Mouse (Mus musculus): ENCODE measurements around the gene Tmem184b. TPM values are rescaled to one million over a fixed set of nuclear protein-coding genes. Genes with fewer than 3 reads are reported as not detected.
A peak's percentile ranks its signal among the peaks of the same experiment; 100 is the strongest.

The Tmem184b gene
- polyA plus RNA-seq, 1 experiment from 2014 or later: 29.4 TPM

GRCm38 (mm10) chr15:79409077-79409573 is 5.8 kb upstream of the Tmem184b start:
- WGBS: 90% methylated on average over 4 of the region's 4 CpGs
- Histone ChIP-seq H3K27me3 (peaks cover 6% of the 10 kb centered on the region), H3K9ac (no peak overlapping the region), H3K9me3 (replicated peaks) (no peaks in the 10 kb centered on the region), H3K4me3 (no peak overlapping the region), H3K27ac (no peak overlapping the region), H3K4me1 (no peaks in the 10 kb centered on the region), H3K4me2 (no peak overlapping the region), H3K36me3 (ENCODE audit: poor library complexity, severe bottlenecking) (no peaks in the 10 kb centered on the region)
- ATAC-seq: no peak

GRCm38 (mm10) chr15:79406564-79406963 is 3.2 kb upstream of the Tmem184b start:
- no peak overlapping the region for H3K4me3 ChIP-seq
- H3K4me1 ChIP-seq: peaks cover 11% of the 10 kb centered on the region
- no peaks in the 10 kb centered on the region for H3K9me3 ChIP-seq (replicated peaks)
- WGBS: 82% methylated on average over 4 of the region's 4 CpGs
- peaks cover 6% of the 10 kb centered on the region for H3K27me3 ChIP-seq
- H3K4me2 ChIP-seq: no peak overlapping the region
- ATAC-seq: no peak
- H3K36me3 ChIP-seq (ENCODE audit: poor library complexity, severe bottlenecking): no peaks in the 10 kb centered on the region
- no peak overlapping the region for H3K9ac ChIP-seq
- no peak overlapping the region for H3K27ac ChIP-seq

DNA sequence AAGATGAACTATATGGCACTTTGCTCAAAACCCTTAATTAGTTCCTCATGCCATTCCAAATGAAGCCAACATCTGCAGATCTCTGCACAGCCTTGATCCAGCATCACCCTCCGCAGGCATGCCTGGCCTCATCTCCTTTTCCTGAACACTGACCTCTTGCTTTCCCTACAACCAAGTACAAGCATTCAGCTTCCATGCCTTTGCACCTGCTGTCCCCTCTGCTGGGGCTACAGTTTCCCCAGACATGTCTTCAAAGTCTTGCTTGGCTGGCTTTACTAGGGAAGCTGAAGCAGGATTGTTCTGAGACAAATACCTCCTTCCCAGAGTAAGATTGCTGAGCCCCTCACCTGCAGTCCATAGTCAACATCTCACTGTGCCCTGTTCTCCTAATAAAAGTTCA is 908 bp upstream of the Tmem184b start:
- Histone ChIP-seq H3K27ac (no peak overlapping the region), H3K4me1 (peaks cover 31% of the 10 kb centered on the region), H3K9me3 (replicated peaks) (no peaks in the 10 kb centered on the region), H3K4me2 (0 out of 2 replicates have a peak overlapping the region, but pooled peaks have one; percentile 90), H3K27me3 (peaks cover 6% of the 10 kb centered on the region), H3K36me3 (ENCODE audit: poor library complexity, severe bottlenecking) (no peaks in the 10 kb centered on the region), H3K4me3 (no peak overlapping the region), H3K9ac (no peak overlapping the region)
- 82% methylated on average over 1 of the region's 1 CpGs for WGBS
- no peak for ATAC-seq

DNA sequence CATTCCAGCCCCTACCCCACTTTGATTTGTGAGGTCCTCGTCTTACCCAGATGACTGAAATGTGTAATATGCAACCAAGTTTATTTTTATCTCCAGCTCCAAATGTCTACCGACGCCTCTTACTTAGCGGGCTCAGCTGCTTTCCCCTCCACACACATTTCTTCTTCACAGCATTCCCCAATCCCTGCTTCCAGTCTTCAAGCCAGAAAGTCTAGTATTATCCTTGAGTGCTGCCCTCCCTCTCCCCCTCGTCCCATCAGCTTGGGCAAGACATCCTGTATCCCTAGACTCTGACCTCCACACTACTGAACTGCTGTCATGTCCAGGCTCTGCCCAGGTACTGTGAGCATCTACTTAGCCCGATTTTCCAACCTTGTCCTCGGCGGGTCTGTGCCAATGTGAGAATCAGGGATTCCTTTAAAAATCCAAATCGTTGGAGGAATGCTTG is 418 bp upstream of the Tmem184b start:
- peaks cover 31% of the 10 kb centered on the region for H3K4me1 ChIP-seq
- 21% methylated on average over 9 of the region's 9 CpGs for WGBS
- H3K27ac ChIP-seq: no peak overlapping the region
- H3K27me3 ChIP-seq: peaks cover 6% of the 10 kb centered on the region
- H3K9me3 ChIP-seq (replicated peaks): no peaks in the 10 kb centered on the region
- no peak for ATAC-seq
- peak overlapping the region; percentile 90 for H3K4me2 ChIP-seq
- peak overlapping the region; percentile 93 for H3K4me3 ChIP-seq
- peak overlapping the region; percentile 95 for H3K9ac ChIP-seq
- no peaks in the 10 kb centered on the region for H3K36me3 ChIP-seq (ENCODE audit: poor library complexity, severe bottlenecking)

- Histone ChIP-seq H3K4me1 (peaks cover 31% of the 10 kb centered on the region), H3K4me2 (peak overlapping the region; percentile 90), H3K27me3 (peaks cover 6% of the 10 kb centered on the region), H3K27ac (no peak overlapping the region), H3K9ac (peak overlapping the region; percentile 95), H3K36me3 (ENCODE audit: poor library complexity, severe bottlenecking) (peaks cover 3% of the 10 kb centered on the region; the same call in 1 of the 2 replicates), H3K9me3 (replicated peaks) (no peaks in the 10 kb centered on the region), H3K4me3 (peak overlapping the region; percentile 93)
- 0 out of 2 replicates have a peak, but pooled peaks have one; percentile 1 for ATAC-seq
- WGBS: 19% methylated on average over 5 of the region's 5 CpGs
Measured at GRCm38 (mm10) chr15:79402176-79402575, 1.2 kb downstream of the Tmem184b start.

- Histone ChIP-seq H3K4me2 (peak overlapping the region; percentile 90), H3K9me3 (replicated peaks) (no peaks in the 10 kb centered on the region), H3K4me1 (peaks cover 31% of the 10 kb centered on the region), H3K36me3 (ENCODE audit: poor library complexity, severe bottlenecking) (peaks cover 7% of the 10 kb centered on the region; the same call in 1 of the 2 replicates), H3K27me3 (peaks cover 6% of the 10 kb centered on the region), H3K27ac (no peak overlapping the region), H3K4me3 (no peak overlapping the region), H3K9ac (peak overlapping the region; percentile 54)
- WGBS: 58% methylated on average over 7 of the region's 7 CpGs
- ATAC-seq: no peak
Measured at GRCm38 (mm10) chr15:79400975-79401365, 2.4 kb downstream of the Tmem184b start.

DNA sequence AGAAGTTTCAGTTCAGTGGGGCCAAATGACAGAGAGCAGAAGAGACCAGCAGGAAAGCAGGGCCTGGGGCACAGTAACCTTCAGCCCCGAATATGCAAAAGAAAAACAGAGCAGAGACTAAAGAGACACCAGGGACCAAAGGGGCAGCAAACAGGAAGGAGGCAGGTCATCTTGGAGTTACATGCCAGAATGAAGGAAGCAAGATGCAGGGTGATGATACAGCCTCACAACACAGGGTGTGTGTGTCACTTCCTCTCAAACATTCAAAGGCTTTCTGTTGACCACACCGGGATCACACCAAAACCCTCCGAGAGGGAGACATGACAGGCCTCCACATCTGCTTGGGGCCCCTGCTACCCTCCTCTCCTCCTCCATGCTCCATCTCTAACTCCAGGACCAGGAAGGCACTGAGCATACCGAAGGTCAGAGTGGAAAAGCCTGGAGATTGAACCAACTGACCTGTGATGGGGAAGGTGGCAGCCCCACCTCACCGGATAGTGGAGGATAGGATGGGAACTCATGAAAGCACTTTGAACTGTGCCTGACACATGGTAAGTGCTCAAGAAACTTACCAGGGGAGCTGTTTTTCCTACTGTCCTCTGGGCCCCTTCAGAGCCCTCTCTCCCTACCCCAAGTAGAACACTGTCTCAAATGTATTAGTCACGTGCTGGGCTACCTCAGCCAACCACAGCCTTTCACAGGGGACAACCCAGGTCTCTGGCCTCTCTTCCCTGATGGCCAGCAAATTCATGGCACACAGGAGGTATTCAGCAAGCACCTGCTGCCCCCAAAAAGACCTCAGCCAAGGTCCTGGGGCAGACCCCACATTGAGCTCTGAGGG is 3.0 kb downstream of the Tmem184b start:
- Histone ChIP-seq H3K4me2 (peak overlapping the region; percentile 90; the same call in 1 of the 2 replicates), H3K4me3 (no peak overlapping the region), H3K27me3 (peaks cover 6% of the 10 kb centered on the region), H3K9ac (peak overlapping the region; percentile 54; the same call in 1 of the 2 replicates), H3K4me1 (peaks cover 31% of the 10 kb centered on the region), H3K27ac (no peak overlapping the region), H3K36me3 (ENCODE audit: poor library complexity, severe bottlenecking) (peaks cover 7% of the 10 kb centered on the region; the same call in 1 of the 2 replicates), H3K9me3 (replicated peaks) (no peaks in the 10 kb centered on the region)
- 81% methylated on average over 6 of the region's 6 CpGs for WGBS
- ATAC-seq: no peak

DNA sequence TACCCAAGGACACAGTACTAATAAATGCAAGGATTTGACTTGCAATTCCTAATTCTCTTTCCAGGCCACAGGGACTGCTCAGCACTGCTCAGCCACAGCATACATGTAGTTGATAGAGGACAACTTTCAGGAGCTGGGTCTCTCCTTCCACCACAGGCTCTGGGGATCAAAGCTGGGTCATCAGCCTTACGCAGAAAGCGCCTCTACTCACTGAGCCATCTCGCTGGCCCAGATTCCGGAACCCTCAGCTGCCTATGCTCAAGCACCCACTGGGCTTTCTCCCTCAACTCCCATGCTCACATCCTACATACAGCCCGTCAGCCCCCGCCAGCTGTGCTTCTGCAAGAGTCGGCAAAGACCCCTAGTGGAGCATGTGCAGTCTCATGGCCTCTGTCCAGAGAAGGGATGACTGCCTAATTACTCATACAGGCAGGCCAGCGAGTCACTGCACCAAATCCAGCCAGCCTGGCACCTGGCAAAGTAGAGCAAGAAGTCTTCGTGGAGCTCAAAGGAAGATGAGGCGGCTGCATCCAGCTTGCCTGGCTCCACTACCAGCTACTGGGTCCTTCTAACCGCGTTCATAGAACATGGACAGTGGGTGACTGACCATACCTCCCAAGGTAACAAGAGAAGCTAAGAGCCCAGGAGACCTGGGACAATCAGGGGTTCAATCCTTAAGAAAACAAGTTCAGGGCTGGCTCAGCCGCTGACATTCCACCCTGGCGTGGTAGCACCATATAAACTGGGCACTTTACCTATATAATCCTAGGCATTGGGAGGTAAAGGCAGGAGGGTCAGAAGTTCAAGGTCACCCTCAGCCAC is 3.9 kb downstream of the Tmem184b start:
- 88% methylated on average over 14 of the region's 14 CpGs for WGBS
- ATAC-seq: no peak
- peaks cover 31% of the 10 kb centered on the region for H3K4me1 ChIP-seq

DNA sequence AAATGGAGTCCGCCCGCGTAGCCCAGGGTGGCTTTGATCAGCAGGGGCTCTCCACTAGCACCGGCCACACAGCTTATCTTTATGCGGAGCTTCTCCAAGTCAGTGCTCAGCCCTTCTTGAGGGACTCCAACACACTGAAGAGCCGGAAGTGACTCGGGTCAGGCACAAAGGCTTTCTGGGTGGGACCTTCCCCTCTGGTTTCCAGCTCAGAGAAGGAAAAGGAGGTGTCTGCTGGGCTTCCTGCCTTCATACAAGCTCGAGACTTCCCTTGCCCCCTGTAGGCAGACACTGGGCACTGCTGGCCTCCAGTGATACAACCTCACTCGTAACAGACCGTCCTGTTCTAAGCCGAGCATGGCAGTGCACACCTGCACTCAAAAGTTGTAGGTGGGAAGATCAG is 6.6 kb downstream of the Tmem184b start:
- Histone ChIP-seq H3K27me3 (no peaks in the 10 kb centered on the region), H3K36me3 (ENCODE audit: poor library complexity, severe bottlenecking) (peaks cover 7% of the 10 kb centered on the region; the same call in 1 of the 2 replicates), H3K9me3 (replicated peaks) (no peaks in the 10 kb centered on the region), H3K27ac (no peak overlapping the region; the same call in 1 of the 2 replicates), H3K9ac (no peak overlapping the region), H3K4me2 (no peak overlapping the region), H3K4me3 (no peak overlapping the region), H3K4me1 (peaks cover 31% of the 10 kb centered on the region)
- ATAC-seq: no peak
- WGBS: 90% methylated on average over 11 of the region's 11 CpGs

More for the DNA sequence above, 3.9 kb downstream of the Tmem184b start:
- Histone ChIP-seq H3K4me3 (no peak overlapping the region), H3K4me2 (no peak overlapping the region), H3K36me3 (ENCODE audit: poor library complexity, severe bottlenecking) (peaks cover 7% of the 10 kb centered on the region; the same call in 1 of the 2 replicates), H3K27me3 (peaks cover 3% of the 10 kb centered on the region), H3K9ac (no peak overlapping the region), H3K27ac (no peak overlapping the region), H3K9me3 (replicated peaks) (no peaks in the 10 kb centered on the region)

DNA sequence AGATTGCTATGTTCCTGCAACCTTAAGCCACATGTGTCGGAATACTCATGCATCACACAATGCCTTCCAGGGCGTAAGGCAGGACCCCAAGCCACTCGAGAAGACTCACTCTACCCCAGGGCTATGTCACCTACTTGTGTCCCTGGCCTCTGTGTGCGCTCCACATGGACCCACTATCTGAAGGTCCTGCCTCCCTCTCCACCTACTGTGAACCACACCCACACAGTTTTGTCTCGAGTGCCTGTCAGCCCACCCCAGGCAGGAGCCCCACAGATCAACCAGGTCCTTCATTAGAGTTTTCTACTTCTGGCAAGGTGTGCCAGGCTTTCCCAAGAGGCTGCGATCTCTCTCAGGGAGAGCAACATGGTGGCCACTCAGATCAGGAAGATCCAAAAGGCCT is 8.1 kb downstream of the Tmem184b start:
- H3K4me1 ChIP-seq: peaks cover 22% of the 10 kb centered on the region
- no peak overlapping the region for H3K4me3 ChIP-seq
- WGBS: 90% methylated on average over 6 of the region's 6 CpGs
- ATAC-seq: no peak
- H3K27me3 ChIP-seq: no peaks in the 10 kb centered on the region
- no peaks in the 10 kb centered on the region for H3K9me3 ChIP-seq (replicated peaks)
- peaks cover 7% of the 10 kb centered on the region; the same call in 1 of the 2 replicates for H3K36me3 ChIP-seq (ENCODE audit: poor library complexity, severe bottlenecking)
- H3K27ac ChIP-seq: no peak overlapping the region
- H3K9ac ChIP-seq: no peak overlapping the region
- no peak overlapping the region for H3K4me2 ChIP-seq

DNA sequence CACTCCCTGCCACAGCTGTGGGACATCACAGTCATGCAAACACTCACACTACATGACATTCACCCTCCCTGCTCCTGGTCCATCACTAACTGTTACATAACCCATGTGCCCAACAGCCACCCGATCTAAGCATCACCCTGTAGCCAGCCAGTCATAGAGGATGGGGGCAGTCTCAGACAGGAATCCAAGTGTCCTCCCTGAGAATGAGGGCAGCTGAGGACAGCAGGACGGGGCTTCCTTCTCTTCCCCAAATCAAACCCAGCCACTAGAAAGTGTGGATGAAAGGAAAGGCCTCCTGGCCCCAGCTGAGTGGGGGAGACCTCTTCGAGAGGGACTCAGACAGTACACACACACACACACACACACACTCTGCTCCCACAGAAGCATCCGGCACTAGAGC is 8.5 kb downstream of the Tmem184b start:
- H3K27ac ChIP-seq: no peak overlapping the region
- WGBS: 82% methylated on average over 4 of the region's 4 CpGs
- no peaks in the 10 kb centered on the region for H3K27me3 ChIP-seq
- no peak overlapping the region for H3K9ac ChIP-seq
- H3K4me3 ChIP-seq: no peak overlapping the region
- ATAC-seq: no peak
- peaks cover 19% of the 10 kb centered on the region for H3K4me1 ChIP-seq
- peaks cover 7% of the 10 kb centered on the region; the same call in 1 of the 2 replicates for H3K36me3 ChIP-seq (ENCODE audit: poor library complexity, severe bottlenecking)
- no peaks in the 10 kb centered on the region for H3K9me3 ChIP-seq (replicated peaks)
- no peak overlapping the region for H3K4me2 ChIP-seq
